Mouse (Mus musculus) erythroblast, embryonic 14.5 days (primary cell): Measurements from ENCODE around the gene Ifitm1. TPM values are rescaled to one million over a fixed set of nuclear protein-coding genes. Genes with fewer than 3 reads are reported as not detected.

Experiments
- H3K27me3 ChIP-seq: 2 replicates; pipeline ENCODE4 v1.6.1; 2012; ENCODE audit warnings: inconsistent platforms; ENCODE audit not compliant: control insufficient read depth
- H3K36me3 ChIP-seq: 2 replicates; pipeline ENCODE4 v1.6.1; 2012; ENCODE audit warnings: mild to moderate bottlenecking, inconsistent platforms; ENCODE audit not compliant: control insufficient read depth
- H3K4me1 ChIP-seq: 2 replicates; pipeline ENCODE4 v1.6.1; 2012; ENCODE audit warnings: inconsistent platforms; ENCODE audit not compliant: control insufficient read depth
- H3K4me3 ChIP-seq: replicated peaks from 2 replicates; pipeline ENCODE3; 2012; ENCODE audit warnings: moderate library complexity, mild to moderate bottlenecking, inconsistent platforms
- H3K9me3 ChIP-seq: 2 replicates; pipeline ENCODE4 v1.6.1; 2012; ENCODE audit warnings: low read length, inconsistent platforms, mixed read lengths; ENCODE audit not compliant: control insufficient read depth
- GATA1 ChIP-seq: IDR thresholded peaks from 2 replicates; pipeline ENCODE4 v1.6.1; 2012; ENCODE audit warnings: low read length, inconsistent platforms, mixed read lengths
- TAL1 ChIP-seq: IDR thresholded peaks from 3 replicates; pipeline ENCODE4 v1.6.1; 2012; ENCODE audit warnings: low read length, inconsistent platforms, mixed read lengths
- polyA plus RNA-seq: library from polyadenylated mRNA; stranded (reverse); fragments of >175 nt; gene quantifications from 2 replicates; pipeline ENCODE4 v1.2.3, GENCODE M21; 2012

The Ifitm1 gene
- polyA plus RNA-seq: 0.05 and 0.47 TPM in 2 replicates

DNA sequence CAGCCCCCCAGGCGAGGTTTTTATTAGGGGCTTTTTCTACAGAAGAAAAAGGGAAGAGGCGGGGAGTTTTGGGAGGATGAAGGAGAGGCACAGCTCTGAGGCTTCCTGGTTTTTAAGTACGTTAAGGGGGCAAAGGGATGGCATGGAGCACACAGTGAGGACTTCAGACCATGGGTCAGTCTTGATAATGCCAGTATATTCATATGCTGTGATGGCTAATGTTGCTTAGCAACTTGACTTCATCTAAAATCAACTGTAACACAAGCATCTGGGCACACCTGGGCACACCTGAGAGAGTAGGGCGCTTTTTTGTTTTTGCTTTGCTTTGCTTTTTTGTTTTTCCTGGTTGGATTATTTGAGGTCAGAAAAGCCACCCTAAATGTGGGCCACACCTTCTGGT lies at the start of gene Ifitm1:
TSS of gene Ifitm1 (plus strand) at position 301 of the 400 bp plus-strand sequence.
- no peak within 1 kb of the TSS for H3K4me3 ChIP-seq
- no peak for TF ChIP-seq GATA1
- no peak for TF ChIP-seq TAL1

GRCm38 (mm10) chr7:140919911-140920310 lies 47.1 kb upstream of the Ifitm1 start:
- H3K4me3 ChIP-seq: no peak overlapping the region
- peaks cover 2% of the 10 kb centered on the region; the same call in 1 of the 2 replicates for H3K4me1 ChIP-seq
- H3K27me3 ChIP-seq: peaks cover 56% of the 10 kb centered on the region
- H3K36me3 ChIP-seq: no peaks in the 10 kb centered on the region; the same call in 1 of the 2 replicates
- TF ChIP-seq GATA1 (no peak), TAL1 (no peak)
- H3K9me3 ChIP-seq: no peaks in the 10 kb centered on the region; the same call in 1 of the 2 replicates

More for the DNA sequence above, at the start of gene Ifitm1:
- H3K4me1 ChIP-seq: peaks cover 3% of the 10 kb centered on the region
- H3K27me3 ChIP-seq: peaks cover 7% of the 10 kb centered on the region; the same call in 1 of the 2 replicates
- no peaks in the 10 kb centered on the region for H3K36me3 ChIP-seq
- H3K9me3 ChIP-seq: no peaks in the 10 kb centered on the region

- peaks cover 61% of the 10 kb centered on the region for H3K27me3 ChIP-seq
- peaks cover 2% of the 10 kb centered on the region; the same call in 1 of the 2 replicates for H3K4me1 ChIP-seq
- no peaks in the 10 kb centered on the region; the same call in 1 of the 2 replicates for H3K9me3 ChIP-seq
- no peak within 1 kb of the TSS for H3K4me3 ChIP-seq
- TF ChIP-seq GATA1 (no peak), TAL1 (no peak)
- peaks cover 3% of the 10 kb centered on the region; the same call in 1 of the 2 replicates for H3K36me3 ChIP-seq
Measured at GRCm38 (mm10) chr7:140920418-140921029, 46.5 kb upstream of the Ifitm1 start, which contains the start of gene Nlrp6. TSS of gene Nlrp6 (plus strand) at chr7:140920902.

- H3K4me1 ChIP-seq: peaks cover 2% of the 10 kb centered on the region; the same call in 1 of the 2 replicates
- no peak overlapping the region for H3K4me3 ChIP-seq
- no peaks in the 10 kb centered on the region; the same call in 1 of the 2 replicates for H3K9me3 ChIP-seq
- no peak for TF ChIP-seq TAL1
- no peak for TF ChIP-seq GATA1
- H3K36me3 ChIP-seq: peaks cover 3% of the 10 kb centered on the region; the same call in 1 of the 2 replicates
- H3K27me3 ChIP-seq: peaks cover 61% of the 10 kb centered on the region
Measured at GRCm38 (mm10) chr7:140921225-140921975, 45.6 kb upstream of the Ifitm1 start.

DNA sequence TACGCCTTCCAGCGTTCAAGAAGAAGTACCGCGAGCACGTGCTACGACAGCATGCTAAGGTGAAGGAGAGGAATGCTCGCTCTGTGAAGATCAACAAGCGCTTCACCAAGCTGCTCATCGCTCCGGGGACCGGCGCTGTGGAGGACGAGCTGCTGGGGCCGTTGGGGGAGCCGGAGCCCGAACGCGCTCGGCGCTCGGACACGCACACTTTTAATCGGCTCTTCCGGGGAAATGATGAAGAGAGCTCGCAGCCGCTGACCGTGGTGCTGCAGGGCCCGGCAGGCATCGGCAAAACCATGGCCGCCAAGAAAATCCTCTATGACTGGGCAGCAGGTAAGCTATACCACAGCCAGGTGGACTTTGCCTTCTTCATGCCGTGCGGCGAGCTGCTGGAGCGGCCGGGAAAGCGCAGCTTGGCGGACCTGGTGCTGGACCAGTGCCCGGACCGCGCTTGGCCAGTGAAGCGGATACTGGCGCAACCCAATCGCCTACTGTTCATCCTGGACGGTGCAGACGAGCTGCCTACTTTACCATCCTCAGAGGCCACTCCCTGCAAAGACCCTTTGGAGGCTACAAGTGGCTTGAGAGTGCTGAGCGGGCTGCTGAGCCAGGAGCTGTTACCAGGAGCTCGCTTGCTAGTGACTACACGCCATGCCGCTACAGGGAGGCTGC lies 44.5 kb upstream of the Ifitm1 start:
- Histone ChIP-seq H3K27me3 (peaks cover 61% of the 10 kb centered on the region), H3K4me1 (peaks cover 2% of the 10 kb centered on the region; the same call in 1 of the 2 replicates), H3K9me3 (no peaks in the 10 kb centered on the region; the same call in 1 of the 2 replicates), H3K36me3 (peaks cover 3% of the 10 kb centered on the region; the same call in 1 of the 2 replicates), H3K4me3 (no peak overlapping the region)
- no peak for TF ChIP-seq GATA1
- TF ChIP-seq TAL1: no peak

- Histone ChIP-seq H3K27me3 (peaks cover 59% of the 10 kb centered on the region), H3K9me3 (no peaks in the 10 kb centered on the region; the same call in 1 of the 2 replicates), H3K36me3 (peaks cover 3% of the 10 kb centered on the region; the same call in 1 of the 2 replicates), H3K4me3 (no peak overlapping the region), H3K4me1 (peaks cover 2% of the 10 kb centered on the region; the same call in 1 of the 2 replicates)
- TF ChIP-seq GATA1 (no peak), TAL1 (no peak)
Measured at GRCm38 (mm10) chr7:140923070-140923775, 43.8 kb upstream of the Ifitm1 start.

DNA sequence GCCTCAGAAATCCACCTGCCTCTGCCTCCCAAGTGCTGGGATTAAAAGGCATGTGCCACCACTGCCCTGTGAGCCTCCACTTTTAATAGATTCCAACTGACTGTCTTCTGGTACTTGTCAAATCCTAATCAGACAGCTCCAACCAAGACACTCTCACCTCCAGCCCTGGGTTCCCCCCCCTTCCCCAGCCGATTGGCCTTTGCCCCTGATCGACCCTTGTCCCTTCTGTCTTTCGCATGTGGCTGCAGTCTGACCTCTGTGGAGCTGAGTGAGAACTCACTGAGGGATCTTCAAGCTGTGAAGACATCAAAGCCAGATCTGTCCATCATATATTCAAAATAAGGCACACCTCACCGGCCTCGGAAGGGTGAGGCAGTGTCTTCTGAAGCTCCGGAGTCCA lies 39.8 kb upstream of the Ifitm1 start:
- Histone ChIP-seq H3K36me3 (peaks cover 3% of the 10 kb centered on the region; the same call in 1 of the 2 replicates), H3K27me3 (peaks cover 32% of the 10 kb centered on the region), H3K4me1 (no peaks in the 10 kb centered on the region), H3K9me3 (no peaks in the 10 kb centered on the region; the same call in none of the 2 replicates), H3K4me3 (no peak overlapping the region)
- TF ChIP-seq GATA1 (no peak), TAL1 (no peak)

DNA sequence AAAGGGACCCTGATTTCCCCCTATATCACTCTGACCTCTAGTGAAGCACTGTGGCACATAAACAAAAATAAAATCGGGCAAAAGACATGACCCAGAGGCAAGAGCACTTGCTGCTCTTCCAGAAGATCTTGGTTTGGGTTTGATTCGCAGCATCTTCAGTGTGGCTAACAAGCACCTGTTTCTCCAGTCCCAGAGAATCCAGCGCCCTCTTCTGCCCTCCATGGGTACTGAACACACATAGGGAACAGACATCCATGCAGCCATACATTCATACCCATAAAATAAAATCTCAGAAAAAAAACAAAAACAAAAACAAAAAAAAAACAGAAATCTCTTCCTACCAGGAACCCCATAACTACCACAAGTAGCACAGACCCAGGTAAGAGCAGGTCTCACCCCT lies 28.6 kb upstream of the Ifitm1 start:
- Histone ChIP-seq H3K9me3 (no peaks in the 10 kb centered on the region), H3K27me3 (peaks cover 27% of the 10 kb centered on the region), H3K4me3 (no peak overlapping the region), H3K36me3 (no peaks in the 10 kb centered on the region), H3K4me1 (peaks cover 14% of the 10 kb centered on the region)
- TF ChIP-seq GATA1: no peak
- TF ChIP-seq TAL1: no peak
